Mouse (Mus musculus) midbrain, embryonic 13.5 days (tissue): ENCODE results near the gene Ccdc85b. TPM values are rescaled to one million over a fixed set of nuclear protein-coding genes. Genes with fewer than 3 reads are reported as not detected.
A peak's percentile ranks its signal among the peaks of the same experiment; 100 is the strongest.

Experiments used
- ATAC-seq: fragments of 200-750 bp; cut with Nextera tagmentation; 2 replicates; pipeline ENCODE4 v1.8.0; 2017; ENCODE audit warnings: mild to moderate bottlenecking, moderate TSS enrichment, moderate library complexity
- H3K27ac ChIP-seq: fragments of 300-500 bp; sonication (generic); 2 replicates; pipeline ENCODE4 v1.5.1; 2015; ENCODE audit warnings: inconsistent platforms, mild to moderate bottlenecking, moderate library complexity
- H3K27me3 ChIP-seq: fragments of 300-500 bp; sonication (generic); 2 replicates; pipeline ENCODE4 v1.6.1; 2015; ENCODE audit warnings: mild to moderate bottlenecking, inconsistent platforms
- H3K36me3 ChIP-seq: fragments of 300-500 bp; sonication (generic); 2 replicates; pipeline ENCODE4 v1.6.1; 2015; ENCODE audit warnings: mild to moderate bottlenecking, inconsistent platforms
- H3K4me1 ChIP-seq: fragments of 300-500 bp; sonication (generic); replicated peaks from 2 replicates; pipeline ENCODE4 v1.6.1; 2015; ENCODE audit warnings: inconsistent platforms
- H3K4me2 ChIP-seq: fragments of 300-500 bp; sonication (generic); replicated peaks from 2 replicates; pipeline ENCODE4 v1.6.1; 2015; ENCODE audit warnings: moderate library complexity, mild to moderate bottlenecking, inconsistent platforms
- H3K4me3 ChIP-seq: fragments of 300-500 bp; sonication (generic); replicated peaks from 2 replicates; pipeline ENCODE4 v1.5.1; 2015; ENCODE audit warnings: mild to moderate bottlenecking, inconsistent platforms
- H3K9ac ChIP-seq: fragments of 300-500 bp; sonication (generic); replicated peaks from 2 replicates; pipeline ENCODE4 v1.6.1; 2015; ENCODE audit warnings: mild to moderate bottlenecking, inconsistent platforms
- H3K9me3 ChIP-seq: fragments of 300-500 bp; sonication (generic); 2 replicates; pipeline ENCODE4 v1.6.1; 2016; ENCODE audit warnings: mild to moderate bottlenecking, inconsistent platforms
- WGBS: fragments of 180-500 bp; shearing (Covaris S2); methylation state at CpG from one replicate; pipeline ENCODE4 v1.1.7; 2015; 5-methylcytosine and 5-hydroxymethylcytosine counted together
- polyA plus RNA-seq: library from polyadenylated mRNA; unstranded; fragments of >200 nt; fragmentation: Nextera tagmentation; extraction: Ambion mirVana; gene quantifications from 2 replicates; pipeline ENCODE4 v1.2.1, GENCODE M21; 2015

The Ccdc85b gene
- polyA plus RNA-seq, 1 experiment from 2014 or later: 9.7 TPM

DNA sequence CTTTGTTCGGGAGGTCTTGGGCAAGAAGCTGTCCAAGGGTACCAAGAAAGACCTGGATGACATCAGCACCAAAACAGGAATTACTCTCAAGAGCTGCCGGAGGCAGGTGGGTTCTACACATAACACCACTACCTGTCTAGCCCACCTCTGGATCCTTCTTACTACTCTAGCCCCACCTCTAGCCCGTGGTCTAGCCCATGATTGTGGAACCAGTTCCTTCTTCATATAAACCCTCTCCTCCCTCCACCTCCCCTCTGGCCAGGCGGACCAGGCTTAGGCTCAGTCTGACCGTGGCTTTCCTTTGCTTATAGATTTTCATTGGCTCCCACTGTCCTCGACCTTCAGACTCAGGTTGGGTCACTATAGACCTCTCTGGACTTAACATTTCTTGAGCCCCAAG lies 3.7 kb upstream of the Ccdc85b start:
- ATAC-seq: no peak
- peak overlapping the region; percentile 85 for H3K9ac ChIP-seq
- H3K27ac ChIP-seq: no peak overlapping the region
- peak overlapping the region; percentile 86 for H3K4me2 ChIP-seq
- WGBS: 85% methylated on average over 6 of the region's 6 CpGs
- H3K36me3 ChIP-seq: peaks cover 36% of the 10 kb centered on the region
- H3K4me1 ChIP-seq: peaks cover 50% of the 10 kb centered on the region
- peak overlapping the region; percentile 77 for H3K4me3 ChIP-seq
- peaks cover 15% of the 10 kb centered on the region for H3K27me3 ChIP-seq
- H3K9me3 ChIP-seq: no peaks in the 10 kb centered on the region

DNA sequence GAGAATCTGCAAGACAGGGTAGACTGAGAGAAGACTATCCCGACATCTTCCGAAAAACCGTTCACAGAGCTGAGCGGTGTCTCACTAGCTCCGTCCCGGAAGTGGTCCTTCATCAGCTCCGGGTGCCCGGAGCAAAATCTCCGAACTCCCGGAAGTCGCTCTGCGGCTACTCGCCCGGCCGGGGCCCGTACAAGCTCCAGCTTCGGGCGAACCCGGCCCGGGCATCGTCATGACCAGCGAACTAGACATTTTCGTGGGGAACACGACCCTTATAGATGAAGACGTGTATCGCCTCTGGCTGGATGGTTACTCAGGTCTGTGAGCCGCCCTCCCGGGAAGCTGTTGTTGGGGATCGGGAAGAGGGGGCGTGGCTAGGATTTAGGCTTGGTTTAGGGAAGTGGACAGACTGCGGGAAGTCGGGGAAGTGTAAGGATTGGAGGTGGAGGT lies 2.8 kb upstream of the Ccdc85b start, which contains the start of gene Fibp:
TSS of gene Fibp (plus strand) at position 151 of the 447 bp plus-strand sequence.
- peak within 1 kb of the TSS; percentile 86 for H3K4me2 ChIP-seq
- peak within 1 kb of the TSS; percentile 82 for H3K27ac ChIP-seq
- H3K27me3 ChIP-seq: peaks cover 15% of the 10 kb centered on the region
- H3K4me3 ChIP-seq: peak within 1 kb of the TSS; percentile 77
- peaks cover 27% of the 10 kb centered on the region for H3K36me3 ChIP-seq
- 0% methylated on average over 32 of the region's 32 CpGs for WGBS
- no peaks in the 10 kb centered on the region for H3K9me3 ChIP-seq
- peak; percentile 55 for ATAC-seq
- H3K4me1 ChIP-seq: peaks cover 58% of the 10 kb centered on the region
- peak within 1 kb of the TSS; percentile 85 for H3K9ac ChIP-seq

DNA sequence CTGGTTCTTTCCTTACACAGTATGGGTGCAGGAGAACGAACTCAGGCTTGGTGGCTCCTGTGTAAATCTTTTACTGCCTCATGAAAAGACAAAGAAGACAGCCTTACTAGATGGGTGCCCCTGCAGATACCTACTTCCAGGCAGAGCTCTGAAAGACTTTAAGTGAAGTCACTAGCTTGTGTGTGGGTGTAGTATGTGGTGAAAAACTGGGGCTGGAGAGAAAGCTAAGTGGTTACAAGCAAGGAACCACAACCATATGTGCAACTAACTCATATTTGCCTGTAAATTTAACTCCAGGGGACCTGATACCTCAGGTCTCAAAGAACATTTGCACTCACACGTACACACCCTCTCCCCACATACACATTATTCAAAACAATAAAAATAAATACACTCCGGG lies 2.2 kb upstream of the Ccdc85b start:
- H3K4me1 ChIP-seq: peaks cover 58% of the 10 kb centered on the region

DNA sequence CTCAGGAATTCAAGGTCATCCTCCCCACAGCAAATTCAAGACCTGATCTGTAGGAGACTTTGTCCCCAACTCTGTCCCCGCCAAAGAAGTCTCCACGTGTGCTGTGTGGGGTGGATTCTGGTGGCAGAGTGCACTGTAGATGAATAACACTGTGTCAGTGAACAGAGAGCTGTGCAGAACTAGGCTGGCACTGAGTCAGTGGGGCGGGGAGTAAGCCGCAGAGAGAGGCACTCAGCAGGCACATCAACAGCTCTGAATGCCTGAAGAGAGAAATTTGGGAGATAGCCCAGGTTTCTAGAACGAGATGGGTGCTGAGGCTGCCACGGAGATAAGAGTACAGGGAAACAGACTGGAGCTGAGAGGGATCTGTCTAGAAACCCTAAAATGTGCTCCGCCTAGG lies 1.3 kb upstream of the Ccdc85b start:
- peaks cover 14% of the 10 kb centered on the region for H3K36me3 ChIP-seq
- no peak overlapping the region for H3K27ac ChIP-seq
- no peak overlapping the region for H3K4me3 ChIP-seq
- H3K9ac ChIP-seq: no peak overlapping the region
- no peak overlapping the region for H3K4me2 ChIP-seq
- H3K9me3 ChIP-seq: no peaks in the 10 kb centered on the region
- 73% methylated on average over 7 of the region's 7 CpGs for WGBS
- ATAC-seq: no peak
- H3K27me3 ChIP-seq: peaks cover 15% of the 10 kb centered on the region
- peaks cover 53% of the 10 kb centered on the region for H3K4me1 ChIP-seq

More for the DNA sequence above, 2.2 kb upstream of the Ccdc85b start:
- Histone ChIP-seq H3K9me3 (no peaks in the 10 kb centered on the region), H3K9ac (peak overlapping the region; percentile 85), H3K27me3 (peaks cover 15% of the 10 kb centered on the region), H3K4me3 (peak overlapping the region; percentile 77), H3K36me3 (peaks cover 21% of the 10 kb centered on the region), H3K4me2 (peak overlapping the region; percentile 86), H3K27ac (peak overlapping the region; percentile 82)
- no peak for ATAC-seq
- WGBS: 23% methylated on average over 3 of the region's 3 CpGs

DNA sequence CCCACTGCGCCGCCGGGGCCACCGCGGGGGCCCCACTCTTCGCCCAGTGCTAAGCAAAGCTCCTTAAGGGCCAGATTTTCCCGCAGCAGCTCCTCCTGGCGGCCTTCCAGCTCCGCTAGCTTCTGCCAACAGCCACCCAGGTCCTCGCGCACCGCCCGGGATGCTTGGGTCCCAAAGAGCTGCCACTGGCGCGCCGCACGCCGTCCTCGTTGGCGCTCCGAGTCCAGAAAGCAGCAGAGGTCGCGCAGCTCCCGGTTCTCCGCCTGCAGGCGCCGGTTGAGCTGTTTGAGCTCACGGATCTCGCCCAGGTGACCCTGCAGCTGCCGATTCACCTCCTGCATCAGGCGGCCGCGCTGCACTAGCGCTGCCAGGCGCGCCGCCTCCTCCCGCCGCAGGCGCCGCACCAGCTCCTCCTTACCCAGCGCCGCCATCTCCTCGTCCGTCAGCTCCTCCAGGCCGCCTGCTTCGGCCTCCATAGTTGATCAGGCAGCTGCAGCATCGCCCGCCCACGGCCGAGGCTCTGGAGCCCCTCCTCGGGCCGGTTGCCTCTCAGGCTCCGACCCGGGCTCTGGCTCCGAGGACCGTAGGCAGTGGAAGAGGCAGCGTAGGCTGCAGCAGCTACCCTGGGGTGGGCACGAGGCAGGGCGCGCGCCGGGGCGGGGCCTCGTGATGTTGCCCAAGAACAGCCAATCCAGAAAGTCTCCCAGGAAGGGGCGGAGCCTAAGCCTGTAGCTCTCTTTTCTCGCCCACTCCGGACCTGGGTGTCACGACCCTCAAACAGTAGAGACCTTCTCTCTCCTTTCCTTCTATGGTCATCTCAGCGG lies 560 bp downstream of the Ccdc85b start:
- Histone ChIP-seq H3K36me3 (peaks cover 4% of the 10 kb centered on the region), H3K9ac (peak overlapping the region; percentile 93), H3K4me3 (peak overlapping the region; percentile 79), H3K4me2 (peak overlapping the region; percentile 99), H3K27ac (peak overlapping the region; percentile 97), H3K9me3 (no peaks in the 10 kb centered on the region), H3K27me3 (peaks cover 15% of the 10 kb centered on the region), H3K4me1 (peaks cover 45% of the 10 kb centered on the region)
- ATAC-seq: peak; percentile 93
- under 1% methylated on average over 69 of the region's 70 CpGs for WGBS

DNA sequence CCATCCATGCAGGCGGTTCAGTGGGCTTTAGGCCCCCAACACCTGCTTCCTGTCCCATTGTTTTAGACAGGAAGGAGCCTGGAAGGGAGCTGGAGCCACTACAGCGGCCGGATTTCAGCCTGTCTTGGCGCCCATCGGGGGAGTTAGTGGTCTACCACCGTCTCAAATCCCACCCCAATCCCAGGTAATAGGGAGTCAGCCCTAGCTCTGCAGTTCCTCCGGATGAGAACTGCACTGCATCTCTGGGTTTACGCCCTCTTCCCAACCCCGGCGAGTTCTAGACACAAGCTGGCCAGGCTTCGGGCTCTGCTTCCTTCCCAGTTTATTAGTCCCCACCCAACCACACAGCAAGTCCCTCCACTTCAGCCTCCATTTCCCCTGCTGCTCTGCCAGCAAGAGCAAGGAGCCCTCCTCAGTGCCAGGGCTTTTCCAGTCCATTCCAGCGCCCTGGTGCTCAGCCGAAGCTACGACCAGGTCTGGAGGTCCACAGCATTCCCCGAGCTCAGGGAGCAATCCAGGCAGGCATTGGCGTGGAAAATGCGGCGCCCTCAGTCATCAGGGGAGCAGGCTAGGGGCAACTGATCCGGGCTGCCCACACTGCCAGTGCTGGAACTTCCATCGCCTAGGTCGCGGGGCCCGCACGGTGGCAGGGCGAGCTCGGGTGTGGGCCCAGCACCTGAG lies 1.3 kb downstream of the Ccdc85b start:
- Histone ChIP-seq H3K4me2 (peak overlapping the region; percentile 99), H3K27ac (peak overlapping the region; percentile 97), H3K36me3 (peaks cover 4% of the 10 kb centered on the region), H3K9ac (peak overlapping the region; percentile 93), H3K9me3 (no peaks in the 10 kb centered on the region), H3K27me3 (peaks cover 19% of the 10 kb centered on the region), H3K4me3 (peak overlapping the region; percentile 79), H3K4me1 (peaks cover 39% of the 10 kb centered on the region)
- ATAC-seq: no peak
- 3% methylated on average over 26 of the region's 26 CpGs for WGBS

DNA sequence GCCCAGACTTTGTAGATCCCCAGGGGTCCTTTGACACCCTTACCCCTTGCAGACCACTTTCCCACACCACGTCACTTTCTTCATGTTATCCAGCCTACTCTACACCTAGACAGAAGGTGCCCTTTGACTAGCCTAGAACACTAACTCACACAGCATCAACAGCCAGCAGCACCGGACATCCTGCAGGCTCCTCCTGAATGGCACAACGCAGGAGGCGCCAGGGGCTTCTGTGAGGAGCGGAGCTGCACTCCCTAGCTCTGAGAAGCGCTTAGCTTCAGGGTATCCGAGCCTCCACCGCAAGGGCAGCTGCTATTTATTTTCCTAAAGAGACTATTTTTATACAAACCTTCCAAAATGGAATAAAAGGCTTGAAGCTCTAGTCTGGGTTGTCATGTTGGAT lies 2.1 kb downstream of the Ccdc85b start:
- ATAC-seq: no peak

DNA sequence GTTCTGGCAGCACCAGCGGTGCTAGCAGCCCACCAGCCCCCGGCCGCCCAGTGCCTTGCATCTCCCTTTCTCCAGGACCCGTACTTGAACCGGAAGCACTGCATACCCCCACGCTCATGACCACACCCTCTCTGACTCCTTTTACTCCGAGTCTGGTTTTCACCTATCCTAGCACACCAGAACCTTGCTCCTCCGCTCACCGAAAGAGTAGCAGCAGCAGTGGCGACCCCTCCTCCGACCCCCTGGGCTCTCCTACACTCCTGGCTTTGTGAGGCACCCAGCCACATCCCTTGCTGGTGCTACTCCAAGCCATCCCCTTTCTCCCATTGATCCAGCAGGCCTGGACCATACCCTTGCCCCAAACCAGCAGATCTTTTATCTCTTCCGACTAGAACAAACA lies 2.7 kb downstream of the Ccdc85b start:
- Histone ChIP-seq H3K4me1 (peaks cover 33% of the 10 kb centered on the region), H3K4me2 (peak overlapping the region; percentile 99), H3K36me3 (peaks cover 4% of the 10 kb centered on the region), H3K27ac (no peak overlapping the region), H3K9me3 (no peaks in the 10 kb centered on the region), H3K4me3 (peak overlapping the region; percentile 79; the same call in 1 of the 2 replicates), H3K9ac (peak overlapping the region; percentile 93), H3K27me3 (peaks cover 33% of the 10 kb centered on the region)
- WGBS: 84% methylated on average over 12 of the region's 12 CpGs
- ATAC-seq: no peak

More for the DNA sequence above, 2.1 kb downstream of the Ccdc85b start:
- Histone ChIP-seq H3K27ac (no peak overlapping the region), H3K9me3 (no peaks in the 10 kb centered on the region), H3K36me3 (peaks cover 4% of the 10 kb centered on the region), H3K4me3 (peak overlapping the region; percentile 79), H3K27me3 (peaks cover 27% of the 10 kb centered on the region), H3K4me1 (peaks cover 33% of the 10 kb centered on the region), H3K9ac (peak overlapping the region; percentile 93), H3K4me2 (peak overlapping the region; percentile 99)
- 63% methylated on average over 8 of the region's 8 CpGs for WGBS

DNA sequence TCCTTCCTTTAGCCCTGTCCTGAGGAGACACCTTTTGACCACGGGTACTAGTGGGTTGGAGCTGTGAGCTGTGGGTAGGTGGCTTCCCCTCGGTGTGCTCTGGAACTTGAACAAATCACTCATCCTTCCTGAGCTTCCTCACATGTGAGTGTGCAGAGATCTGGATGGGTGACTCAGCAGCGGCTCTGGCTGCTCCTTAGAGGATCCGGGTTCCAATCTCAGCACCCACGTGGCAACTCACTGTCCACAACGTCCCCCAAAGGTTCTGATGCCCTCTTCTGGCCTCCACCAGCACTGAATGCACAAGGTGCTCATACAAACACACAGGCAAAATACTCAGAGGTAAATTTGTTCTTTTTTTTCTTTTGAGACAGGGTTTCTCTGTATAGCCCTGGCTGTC lies 5.9 kb downstream of the Ccdc85b start:
- Histone ChIP-seq H3K27me3 (peaks cover 50% of the 10 kb centered on the region), H3K4me2 (no peak overlapping the region), H3K4me3 (no peak overlapping the region), H3K9me3 (no peaks in the 10 kb centered on the region), H3K36me3 (peaks cover 4% of the 10 kb centered on the region), H3K27ac (no peak overlapping the region), H3K4me1 (peaks cover 40% of the 10 kb centered on the region), H3K9ac (no peak overlapping the region)
- 77% methylated on average over 6 of the region's 6 CpGs for WGBS
- ATAC-seq: no peak

DNA sequence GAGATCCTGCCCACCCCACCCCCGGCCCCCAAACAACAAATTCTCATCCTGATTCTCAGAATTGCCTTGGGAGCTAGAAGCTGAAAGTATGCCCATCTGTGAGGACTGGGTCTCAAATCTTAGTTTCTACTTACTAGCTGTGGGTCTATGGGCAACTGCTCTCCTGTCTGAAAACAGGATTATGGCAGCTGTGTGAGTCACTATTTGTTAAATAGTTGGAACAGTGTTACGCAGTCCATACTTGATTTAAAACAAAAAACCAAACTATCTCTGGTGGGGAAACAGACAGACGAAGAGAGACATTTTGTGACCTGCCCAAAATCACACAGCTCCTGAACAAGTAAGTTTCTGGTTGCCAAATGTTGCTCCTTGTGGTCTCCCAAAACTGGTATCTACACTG lies 8.0 kb downstream of the Ccdc85b start:
- Histone ChIP-seq H3K27ac (no peak overlapping the region), H3K4me2 (no peak overlapping the region), H3K9me3 (no peaks in the 10 kb centered on the region), H3K27me3 (peaks cover 69% of the 10 kb centered on the region), H3K9ac (no peak overlapping the region), H3K36me3 (peaks cover 4% of the 10 kb centered on the region), H3K4me1 (peaks cover 19% of the 10 kb centered on the region), H3K4me3 (no peak overlapping the region)
- WGBS: 87% methylated on average over 3 of the region's 3 CpGs
- no peak for ATAC-seq

DNA sequence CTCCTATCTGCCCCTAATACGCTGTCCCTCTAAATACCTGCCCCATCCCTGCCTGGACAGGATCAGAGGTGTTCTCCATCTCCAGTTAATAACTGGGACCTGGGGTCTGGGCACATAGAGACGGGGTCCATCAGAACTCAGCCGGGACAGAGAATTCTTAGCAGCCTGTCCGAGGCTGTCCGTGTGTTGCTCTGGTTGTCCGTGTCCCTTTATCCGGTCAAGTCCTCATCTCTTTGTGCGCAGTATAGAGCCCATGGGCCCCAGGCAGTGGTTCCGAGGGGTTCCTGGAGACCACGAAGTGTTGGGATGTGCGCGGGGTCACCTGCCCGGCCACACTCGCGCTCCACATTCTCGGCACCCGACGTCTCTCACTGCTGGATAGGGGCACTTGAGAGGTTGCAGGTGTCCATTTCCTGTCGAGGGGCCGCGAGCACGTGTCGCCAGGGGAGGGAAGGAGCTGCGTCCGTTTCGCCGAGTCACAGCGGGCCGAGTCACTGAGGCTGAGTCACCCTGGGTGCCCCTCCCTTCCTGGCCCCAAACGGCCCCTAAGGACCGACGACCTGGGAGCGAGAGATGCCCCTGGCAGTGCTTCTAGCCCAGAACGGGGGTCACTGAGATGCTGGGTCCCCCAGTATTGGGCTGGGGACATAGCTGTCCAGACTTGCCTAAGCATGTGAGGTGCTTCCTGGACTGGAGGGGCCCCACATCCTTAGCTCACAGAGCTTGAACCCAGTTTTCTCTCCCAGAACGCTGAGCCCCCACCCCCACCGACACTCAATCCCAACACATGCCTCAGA lies 9.1 kb downstream of the Ccdc85b start:
- Histone ChIP-seq H3K4me1 (peaks cover 18% of the 10 kb centered on the region), H3K9me3 (no peaks in the 10 kb centered on the region), H3K4me2 (peak overlapping the region; percentile 84), H3K27ac (no peak overlapping the region), H3K4me3 (peak overlapping the region; percentile 43), H3K9ac (peak overlapping the region; percentile 51; the same call in 1 of the 2 replicates), H3K27me3 (peaks cover 76% of the 10 kb centered on the region), H3K36me3 (no peaks in the 10 kb centered on the region)
- peak; percentile 21; the same call in 1 of the 2 replicates for ATAC-seq
- 7% methylated on average over 36 of the region's 36 CpGs for WGBS
